Mouse (Mus musculus): Measurements from ENCODE around the gene March8. TPM values are rescaled to one million over a fixed set of nuclear protein-coding genes. Genes with fewer than 3 reads are reported as not detected.

The March8 gene
- polyA plus RNA-seq, 1 experiment, result 33.3 TPM

DNA sequence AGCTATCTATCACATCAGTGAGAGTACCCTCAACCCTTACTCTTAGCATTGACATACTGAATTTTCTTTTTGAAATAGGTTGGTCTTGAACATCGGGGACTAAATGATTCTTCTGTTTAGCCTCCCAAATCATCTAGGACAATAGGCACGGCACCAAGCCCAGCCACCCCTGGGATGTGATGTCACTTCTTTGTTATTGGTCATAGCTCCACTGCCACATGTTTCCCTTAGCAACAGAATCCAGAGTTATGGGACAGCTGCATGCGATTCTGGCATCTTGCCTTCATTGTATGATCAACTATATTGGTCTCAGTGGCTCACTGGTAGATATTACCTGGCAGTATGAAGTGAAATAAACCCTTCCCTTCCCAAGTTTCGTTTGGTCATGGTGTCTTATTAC lies 102.6 kb downstream of the March8 start:
- H3K27ac ChIP-seq (replicated peaks; ENCODE audit: low read depth, low read length), result no peak overlapping the region
- H3K4me3 ChIP-seq (ENCODE audit: insufficient read depth, low read depth, low read length), result no peak overlapping the region
- no peaks in the 10 kb centered on the region for H3K4me1 ChIP-seq (ENCODE audit: control insufficient read depth, insufficient read depth, insufficient read length, low read length)

- H3K4me3 ChIP-seq (ENCODE audit: insufficient read depth, low read depth, low read length), result no peak overlapping the region
- no peak overlapping the region for H3K27ac ChIP-seq (replicated peaks; ENCODE audit: low read depth, low read length)
- H3K4me1 ChIP-seq (ENCODE audit: control insufficient read depth, insufficient read depth, insufficient read length, low read length), result no peaks in the 10 kb centered on the region
Measured at GRCm38 (mm10) chr6:116440849-116441248, 103.0 kb downstream of the March8 start.

DNA sequence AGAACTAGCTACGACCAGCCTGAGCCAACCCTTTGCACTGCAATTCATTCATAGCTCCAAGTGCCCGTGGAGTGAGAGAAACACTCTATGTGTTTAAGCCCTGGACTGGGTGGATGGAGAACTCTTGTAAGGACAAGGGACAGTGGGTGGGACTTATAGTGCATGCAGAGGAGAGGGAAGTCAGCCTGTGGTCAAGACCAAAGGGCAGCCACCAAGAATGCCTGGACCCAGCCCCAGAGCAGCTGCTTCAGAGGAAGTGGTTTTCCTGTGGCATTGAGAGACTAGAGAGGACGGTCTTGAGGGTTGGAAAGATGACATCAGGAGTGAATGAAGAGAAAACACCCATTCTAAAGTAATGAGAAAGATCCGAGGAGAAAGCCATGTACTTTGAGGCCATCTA lies 118.0 kb downstream of the March8 start:
- Histone ChIP-seq H3K27ac (replicated peaks; ENCODE audit: low read depth, low read length) (peak overlapping the region; percentile 49; the same call in 1 of the 2 replicates), H3K4me3 (ENCODE audit: insufficient read depth, low read depth, low read length) (no peak overlapping the region), H3K4me1 (ENCODE audit: control insufficient read depth, insufficient read depth, insufficient read length, low read length) (no peaks in the 10 kb centered on the region)

GRCm38 (mm10) chr6:116456482-116456881 lies 118.7 kb downstream of the March8 start:
- Histone ChIP-seq H3K4me1 (ENCODE audit: control insufficient read depth, insufficient read depth, insufficient read length, low read length) (no peaks in the 10 kb centered on the region), H3K27ac (replicated peaks; ENCODE audit: low read depth, low read length) (0 out of 2 replicates have a peak overlapping the region, but pooled peaks have one; percentile 49), H3K4me3 (ENCODE audit: insufficient read depth, low read depth, low read length) (no peak overlapping the region)

- no peak overlapping the region; the same call in 1 of the 2 replicates for H3K27ac ChIP-seq (replicated peaks; ENCODE audit: low read depth, low read length)
Measured at GRCm38 (mm10) chr6:116458728-116459127, 120.9 kb downstream of the March8 start.

More at GRCm38 (mm10) chr6:116458728-116459127, 120.9 kb downstream of the March8 start:
- H3K4me3 ChIP-seq (ENCODE audit: insufficient read depth, low read depth, low read length), result no peak overlapping the region
- H3K4me1 ChIP-seq (ENCODE audit: control insufficient read depth, insufficient read depth, insufficient read length, low read length), result no peaks in the 10 kb centered on the region

Other genes with a start within 250 kb of the March8 start
- 9.4 and 10.9 TPM in 2 replicates for gene Tmcc1, start 144.5 kb upstream of the March8 start, polyA plus RNA-seq (2012; ENCODE audit: insufficient read depth, insufficient read length, missing spikeins)
- gene Washc2, start 130.0 kb upstream of the March8 start, polyA plus RNA-seq (2012; ENCODE audit: insufficient read depth, insufficient read length, missing spikeins), result 20.7 and 25.1 TPM in 2 replicates
- not detected in 2 replicates for gene Zfand4, start 73.8 kb upstream of the March8 start, polyA plus RNA-seq (2012; ENCODE audit: insufficient read depth, insufficient read length, missing spikeins)
- 1.3 and 2.8 TPM in 2 replicates for gene Alox5, start 123.2 kb downstream of the March8 start, polyA plus RNA-seq (2012; ENCODE audit: insufficient read depth, insufficient read length, missing spikeins)
- gene Olfr211, start 151.1 kb downstream of the March8 start, polyA plus RNA-seq (2012; ENCODE audit: insufficient read depth, insufficient read length, missing spikeins), result not detected in 2 replicates
- gene Olfr212, start 168.5 kb downstream of the March8 start, polyA plus RNA-seq (2012; ENCODE audit: insufficient read depth, insufficient read length, missing spikeins), result not detected in 2 replicates
- gene Olfr213, start 200.4 kb downstream of the March8 start, polyA plus RNA-seq (2012; ENCODE audit: insufficient read depth, insufficient read length, missing spikeins), result not detected in 2 replicates
- gene Gm5580, start 213.1 kb downstream of the March8 start, polyA plus RNA-seq (2012; ENCODE audit: insufficient read depth, insufficient read length, missing spikeins), result not detected in 2 replicates
- not detected in 2 replicates for gene Olfr214, start 216.2 kb downstream of the March8 start, polyA plus RNA-seq (2012; ENCODE audit: insufficient read depth, insufficient read length, missing spikeins)
- not detected in 2 replicates for gene Olfr215, start 246.2 kb downstream of the March8 start, polyA plus RNA-seq (2012; ENCODE audit: insufficient read depth, insufficient read length, missing spikeins)